Mouse (Mus musculus): ENCODE measurements around the gene Gm20777. TPM values are rescaled to one million over a fixed set of nuclear protein-coding genes. Genes with fewer than 3 reads are reported as not detected.
"Not testable (repeated sequence)": the region's sequence is repeated elsewhere in the genome, so short reads cannot be mapped to it uniquely, and the experiment has no call there.

Gene Gm20777
- total RNA-seq (2022) = not detected

DNA sequence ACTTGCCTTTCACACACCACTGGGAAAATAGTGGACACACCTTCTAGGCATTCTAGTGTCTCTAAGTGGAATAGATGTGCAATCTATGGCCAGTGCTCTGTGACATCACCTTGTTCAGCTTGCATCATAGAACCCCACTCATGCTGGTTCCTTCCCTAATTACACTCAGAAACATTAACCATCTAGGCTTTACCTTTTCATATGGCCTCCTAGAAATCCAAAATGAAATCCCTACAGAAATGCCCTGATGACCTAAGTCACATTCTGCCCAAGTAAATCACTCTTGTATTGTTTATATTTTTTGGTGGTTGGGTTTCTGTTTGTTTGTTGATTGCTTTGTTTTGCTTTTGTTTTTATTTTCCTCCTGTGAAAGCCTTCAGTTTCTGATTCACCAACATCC, at the start of gene Gm20777:
Gene Gm20777 (minus strand): TSS at position 101 of the 400 bp plus-strand sequence.
- not testable (repeated sequence) for DNase-seq (ENCODE audit: low spot score in 2 of 2)

DNA sequence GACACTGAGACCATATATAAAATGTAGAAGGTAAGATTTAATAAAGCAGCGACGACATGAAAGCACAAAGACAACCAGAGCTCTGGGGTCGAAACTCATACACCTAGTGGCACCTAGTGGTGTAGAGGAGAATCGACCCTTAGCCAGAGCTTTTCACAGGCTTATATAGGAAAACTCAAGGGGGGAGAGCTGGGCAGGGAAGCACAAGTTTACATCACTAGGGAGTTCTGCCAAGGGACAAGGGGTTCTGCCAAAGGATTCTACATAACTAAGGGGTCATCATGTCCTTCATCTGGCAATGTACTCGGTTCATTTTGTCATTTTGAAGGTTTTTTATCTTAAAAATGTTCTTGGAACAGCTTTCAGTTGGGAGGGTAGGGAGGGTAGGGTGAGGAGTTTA, 42.7 kb downstream of the Gm20777 start:
- not testable (repeated sequence) for DNase-seq (ENCODE audit: low spot score in 2 of 2)

DNA sequence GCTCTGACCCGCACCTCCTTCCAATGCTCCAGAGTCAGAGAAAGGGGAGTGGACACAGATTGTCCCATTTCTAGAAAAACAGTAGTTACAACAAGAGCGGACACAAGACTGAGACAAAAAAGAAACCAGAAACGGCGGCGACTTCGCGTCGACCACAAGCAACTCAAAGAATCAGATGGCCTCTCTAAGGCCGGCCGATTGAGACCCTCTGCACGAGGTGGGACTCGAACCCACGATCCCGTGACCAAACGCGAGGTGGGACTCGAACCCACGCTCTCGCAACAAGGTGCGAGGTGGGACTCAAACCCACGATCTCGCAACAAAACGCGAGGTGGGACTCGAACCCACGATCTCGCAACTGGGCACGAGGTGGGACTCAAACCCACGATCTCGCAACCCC, 43.5 kb downstream of the Gm20777 start:
- not testable (repeated sequence) for DNase-seq (ENCODE audit: low spot score in 2 of 2)

DNA sequence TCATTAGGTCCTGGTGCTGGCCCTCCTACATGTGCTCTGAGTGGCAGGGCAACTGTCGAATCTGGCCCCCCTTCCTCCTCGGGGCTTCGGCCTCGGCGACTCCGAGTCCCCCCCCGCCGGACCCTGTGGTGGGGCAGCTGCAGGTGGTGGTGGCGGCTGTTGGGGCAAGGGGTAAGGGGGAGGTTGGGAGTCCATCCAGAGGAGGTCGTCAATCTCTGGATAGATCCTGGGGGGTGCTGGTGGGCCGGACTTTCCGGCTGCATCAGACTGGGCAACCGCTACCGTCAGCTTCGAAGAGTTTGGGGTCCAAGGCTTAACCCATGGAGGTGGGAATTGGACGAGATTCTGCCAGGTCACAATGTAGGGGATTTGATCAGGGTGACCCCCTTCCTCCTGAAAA, 44.0 kb downstream of the Gm20777 start:
- not testable (repeated sequence) for DNase-seq (ENCODE audit: low spot score in 2 of 2)

DNA sequence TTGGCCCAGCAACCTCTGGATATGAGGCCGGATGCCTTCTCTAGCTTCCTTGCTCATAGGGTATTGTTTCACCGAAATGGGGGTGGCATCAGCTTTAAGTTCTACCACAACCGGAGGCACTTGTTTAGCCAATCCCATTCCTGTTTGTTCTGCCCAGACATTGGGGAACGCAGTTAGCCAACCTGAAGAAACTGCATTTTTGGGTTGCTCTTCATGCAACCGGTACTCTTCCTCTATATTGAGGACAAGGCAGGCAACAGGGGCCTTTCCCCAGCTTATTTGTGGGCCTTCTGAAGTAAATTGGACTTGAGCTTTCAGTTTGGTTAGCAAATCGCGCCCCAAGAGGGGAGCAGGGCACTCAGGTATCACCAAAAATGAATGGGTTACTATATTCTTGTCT, 45.6 kb downstream of the Gm20777 start:
- not testable (repeated sequence) for DNase-seq (ENCODE audit: low spot score in 2 of 2)

Other genes with a start within 250 kb of the Gm20777 start
- not detected for gene Gm20737, start 216.4 kb downstream of the Gm20777 start, total RNA-seq (2022)
- gene Gm21775, start 199.0 kb downstream of the Gm20777 start, total RNA-seq (2022) = not detected
- gene Gm21900, start 136.1 kb downstream of the Gm20777 start, total RNA-seq (2022) = not detected

All from layer of hippocampus, adult 8-10 months (tissue).